Mouse (Mus musculus) ovary, postnatal 10 days (tissue): ENCODE measurements at regions not wholly inside any gene's neighbourhood (a gene's known extent, or its start where the extent isn't known, plus 50 kb on each side); places are given as distances from the start of the nearest gene placed in this dataset.

Source experiments
- DNase-seq: peaks from one replicate; pipeline ENCODE4 v3.0.0; 2022; ENCODE audit warnings: low spot score

DNA sequence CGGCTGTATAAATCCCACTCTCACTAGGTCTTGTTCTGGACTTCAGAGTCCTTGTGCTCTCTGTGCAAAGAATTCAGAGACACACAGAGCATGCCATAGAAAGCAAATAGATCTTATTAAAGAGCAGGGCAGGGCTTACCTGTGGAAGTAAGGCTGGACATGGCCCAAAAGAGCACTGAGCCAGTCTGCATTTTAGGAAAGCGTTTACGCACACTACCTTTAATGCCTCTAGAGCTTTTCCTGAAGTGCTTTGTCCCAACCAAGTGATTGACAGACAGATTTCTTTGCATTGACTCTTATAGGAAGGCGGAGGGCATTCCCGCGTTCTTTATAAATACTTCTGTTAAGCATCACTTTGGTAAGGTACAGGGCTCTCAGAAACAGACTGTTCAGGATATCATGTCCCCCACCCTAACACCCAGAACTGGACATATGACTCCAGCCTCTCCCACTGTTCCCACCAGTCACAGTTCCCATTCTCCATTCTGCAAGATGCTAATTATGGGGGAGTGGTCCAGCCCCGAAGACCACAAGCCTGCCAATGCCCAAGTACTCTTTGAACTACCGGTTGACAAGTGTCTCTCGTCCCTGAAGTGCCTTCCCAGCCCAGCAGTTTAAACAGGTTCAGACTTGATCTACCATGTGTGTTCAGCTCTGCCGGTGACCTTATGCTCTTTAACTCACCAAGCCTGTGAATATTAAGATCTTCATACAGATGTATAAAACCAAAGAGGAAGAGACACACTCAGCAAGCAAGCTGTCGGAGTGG, 369.7 kb downstream of the Etnk1 start:
- DNase-seq: no peak

GRCm38 (mm10) chr6:143547406-143547903, 380.4 kb downstream of the Etnk1 start:
- no peak for DNase-seq

DNA sequence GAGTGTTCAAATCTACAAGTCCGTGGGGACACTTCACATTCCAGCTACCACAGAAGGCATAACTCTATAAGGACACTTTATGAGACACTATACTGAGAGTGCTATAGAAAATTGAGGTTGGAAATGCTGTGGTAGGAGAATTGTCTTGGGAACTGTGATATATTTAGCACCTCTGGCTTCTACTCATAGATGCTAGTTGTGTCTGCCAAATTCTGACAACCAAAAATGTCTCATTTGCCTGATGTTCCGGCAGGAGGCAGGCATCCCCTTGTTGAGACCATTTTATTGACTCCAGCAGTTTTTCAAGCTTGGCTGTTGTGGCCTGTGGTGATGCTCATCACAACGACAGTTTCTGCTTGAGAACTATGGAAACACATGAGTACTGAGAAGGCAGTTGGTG, 387.9 kb downstream of the Etnk1 start:
- no peak for DNase-seq

DNA sequence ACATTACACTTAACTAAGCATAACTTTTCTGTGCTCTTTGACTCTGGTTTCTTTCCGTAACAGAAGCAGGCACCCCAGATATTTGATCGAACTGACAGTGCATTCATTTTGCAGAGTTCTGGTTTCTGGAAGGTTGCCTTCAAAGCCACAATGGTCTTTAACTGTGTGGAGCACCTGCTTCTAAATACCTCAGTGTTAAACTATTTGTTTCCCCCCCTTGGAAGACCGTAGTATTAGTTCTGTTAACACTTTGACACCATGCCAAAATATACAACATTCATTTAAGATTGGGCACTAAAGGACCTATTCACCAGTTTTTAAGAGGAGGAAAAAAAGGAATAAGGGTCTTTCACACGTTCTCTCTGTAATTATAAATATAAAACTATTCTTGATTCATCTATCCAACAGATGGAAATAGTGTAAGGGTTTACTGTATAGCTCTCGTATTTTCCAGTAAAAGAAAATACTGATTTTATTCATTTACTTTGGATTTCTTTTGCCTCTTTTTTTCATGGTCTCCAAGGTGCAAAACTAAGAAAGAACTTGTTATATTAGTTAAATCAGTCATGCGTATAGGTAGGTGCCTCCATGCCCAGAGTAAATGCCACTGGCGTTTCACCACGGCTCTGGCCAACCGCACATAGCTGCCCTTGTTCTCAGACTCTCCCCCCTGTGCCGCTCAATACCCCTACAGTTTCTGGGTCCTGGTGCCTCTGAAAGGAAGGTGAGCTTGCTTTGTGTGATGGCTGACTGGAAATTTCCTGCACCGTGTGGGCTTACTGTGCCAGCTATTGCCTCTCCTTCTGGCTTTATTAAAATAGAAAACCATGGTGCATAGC, 391.2 kb downstream of the Etnk1 start:
- DNase-seq: no peak

DNA sequence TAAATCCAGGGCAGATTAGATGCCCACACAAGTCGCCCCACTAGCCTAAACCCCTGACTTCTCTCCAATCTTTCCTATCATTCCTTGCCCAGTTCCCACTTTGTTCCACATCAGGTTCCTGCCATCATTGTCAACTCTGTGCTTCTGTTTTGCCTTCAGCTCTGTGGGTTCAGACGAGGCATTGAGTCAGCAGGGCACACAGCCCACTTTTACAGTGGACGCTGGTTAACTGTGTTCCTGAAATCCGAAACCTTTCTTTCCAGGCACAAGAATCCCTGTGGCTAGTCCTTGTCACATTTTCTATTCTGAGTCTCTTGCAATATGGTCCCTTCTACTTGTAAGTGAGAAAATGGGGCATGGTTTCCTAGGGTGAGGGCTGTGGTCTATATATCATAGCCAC, 392.3 kb downstream of the Etnk1 start:
- no peak for DNase-seq

DNA sequence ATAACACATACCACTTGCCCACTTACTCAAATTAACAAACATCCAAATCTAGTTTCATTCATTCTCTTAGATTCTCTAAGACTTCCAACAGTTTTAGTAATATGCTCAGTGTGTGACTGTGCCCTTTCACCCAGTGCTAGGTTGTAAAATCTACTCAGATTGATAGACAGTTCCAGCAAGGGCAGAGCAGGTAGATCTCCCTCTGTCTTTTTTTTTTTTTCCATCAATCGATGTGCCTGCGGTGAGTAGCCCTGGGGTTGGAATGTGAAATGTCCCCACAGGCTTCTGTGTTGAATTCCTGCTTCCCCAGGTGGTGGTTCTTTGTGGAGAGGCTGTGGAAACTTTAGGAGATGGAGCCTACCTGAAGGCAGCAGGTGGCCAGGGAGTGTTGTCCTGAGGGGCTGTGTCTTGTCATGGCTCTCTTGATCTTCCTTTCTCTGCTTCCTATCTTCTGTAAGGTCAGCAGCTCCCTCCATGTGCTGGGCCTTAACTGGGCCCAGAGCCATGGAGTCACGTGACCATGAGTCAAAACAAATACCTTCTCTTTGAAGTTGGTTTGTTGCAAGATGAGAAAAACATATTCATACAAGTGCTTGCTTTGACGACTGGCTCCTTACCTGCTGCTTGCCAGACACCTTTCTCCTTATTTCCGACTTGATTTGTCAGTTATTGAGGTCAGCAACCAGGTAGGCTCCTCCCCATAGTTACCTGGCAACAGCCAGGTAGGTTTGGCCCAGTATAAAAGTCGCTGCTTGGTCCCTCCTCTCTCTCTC, 394.5 kb downstream of the Etnk1 start:
- no peak for DNase-seq

GRCm38 (mm10) chr6:143571356-143572115, 404.5 kb downstream of the Etnk1 start:
- DNase-seq: no peak

GRCm38 (mm10) chr6:143579223-143579622, 412.2 kb downstream of the Etnk1 start:
- DNase-seq: no peak

GRCm38 (mm10) chr6:143589666-143590065, 422.6 kb downstream of the Etnk1 start:
- DNase-seq: no peak

DNA sequence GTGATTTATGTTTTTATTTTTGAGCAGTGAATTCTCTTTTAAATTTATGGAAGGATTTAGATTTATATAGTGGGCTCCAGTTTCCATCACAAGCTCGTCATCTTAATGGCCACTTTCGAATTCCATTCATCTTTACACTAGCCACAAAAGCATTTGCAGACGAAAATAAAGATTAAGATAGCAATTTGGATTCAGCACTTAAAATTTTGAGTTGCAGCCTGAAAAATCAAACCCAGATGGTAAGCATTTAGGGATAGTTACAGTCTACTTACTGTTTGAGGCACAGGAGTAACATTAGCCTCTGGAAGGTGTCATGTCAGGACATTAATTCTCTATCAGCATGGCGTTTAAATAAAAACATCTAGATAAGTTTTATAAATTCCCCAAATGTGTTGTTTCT, 423.2 kb downstream of the Etnk1 start:
- DNase-seq: no peak

DNA sequence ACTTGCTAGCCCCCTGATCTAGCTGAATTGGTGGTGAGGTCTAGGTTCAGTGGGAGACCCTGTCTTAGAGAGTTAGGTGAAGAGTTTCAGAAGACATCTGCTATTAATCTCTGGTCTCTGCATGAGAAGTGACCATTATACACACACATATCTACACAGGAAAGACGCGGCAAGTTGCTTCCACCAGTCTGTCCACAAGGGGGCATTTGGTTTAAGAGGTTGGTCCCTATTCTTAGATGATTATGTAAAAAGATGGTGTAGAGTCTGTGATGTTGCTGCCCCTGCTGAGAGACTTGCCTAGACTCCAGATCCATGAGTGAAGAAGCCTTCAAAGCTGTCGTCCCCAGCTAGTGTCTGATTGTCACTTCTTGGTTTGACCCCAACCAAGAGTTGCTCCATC, 425.5 kb downstream of the Etnk1 start:
- no peak for DNase-seq

- DNase-seq: no peak
These were observed 428.5 kb downstream of the Etnk1 start for GRCm38 (mm10) chr6:143595486-143595885.

GRCm38 (mm10) chr6:143597414-143597813, 430.4 kb downstream of the Etnk1 start:
- no peak for DNase-seq

DNA sequence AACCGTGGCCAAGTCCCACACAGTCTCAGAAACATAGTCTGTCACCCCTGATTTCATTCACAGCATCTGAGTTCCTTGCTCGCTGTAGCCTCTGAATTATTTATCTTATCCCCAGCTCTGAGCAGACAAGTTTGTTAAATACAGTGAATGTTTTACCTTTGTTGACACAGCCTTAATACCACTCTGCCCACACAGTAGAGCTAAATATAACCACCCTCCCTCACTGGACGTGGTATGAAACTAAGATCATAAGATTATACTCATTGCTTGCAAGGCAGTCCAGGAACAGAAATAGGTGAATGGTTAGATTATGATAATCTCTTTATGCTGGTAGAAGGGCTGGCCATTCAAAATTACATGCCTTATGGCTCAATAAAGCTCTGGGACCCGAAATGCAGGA, 431.9 kb downstream of the Etnk1 start:
- no peak for DNase-seq

DNA sequence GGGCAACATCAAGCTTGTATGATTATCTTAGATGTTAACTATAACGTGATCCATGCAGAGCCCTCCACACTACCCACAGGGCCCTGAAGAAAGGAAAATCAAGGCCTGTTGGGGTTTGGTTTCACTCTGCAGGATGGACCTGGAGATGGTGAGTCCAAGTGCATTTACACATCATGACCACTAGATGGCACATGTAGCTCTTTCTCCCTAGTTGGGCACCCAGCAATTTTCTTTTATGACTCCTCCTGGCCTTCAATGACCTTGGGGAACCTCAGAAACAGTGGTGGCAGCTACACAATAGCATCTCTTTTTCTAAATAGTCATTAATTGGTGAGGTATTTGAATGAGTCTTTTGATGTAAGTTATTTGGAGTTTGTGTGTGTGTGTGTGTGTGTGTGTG, 442.1 kb downstream of the Etnk1 start:
- DNase-seq: no peak

DNA sequence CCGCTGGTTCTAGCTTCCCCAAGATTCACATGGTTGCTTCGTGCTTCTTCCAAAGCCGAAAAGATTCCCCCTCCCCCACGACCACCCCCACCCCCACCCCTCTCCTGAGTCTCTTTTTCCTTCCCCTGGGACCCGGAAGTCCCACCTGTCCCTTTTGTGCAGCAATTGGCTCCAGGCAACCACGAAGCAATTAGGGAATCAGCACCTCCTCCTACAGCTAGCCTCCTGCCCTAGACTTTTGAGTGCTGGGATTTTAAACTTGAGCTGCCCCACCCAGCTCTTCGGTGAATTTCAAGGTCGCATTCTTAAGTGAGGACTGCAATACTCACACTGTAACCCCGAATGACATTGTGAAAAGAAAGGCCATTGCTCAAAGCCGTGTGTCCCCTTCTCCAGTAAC, 445.9 kb downstream of the Etnk1 start:
- DNase-seq: no peak

- no peak for DNase-seq
These were observed 447.5 kb downstream of the Etnk1 start for GRCm38 (mm10) chr6:143614431-143614987.

- DNase-seq: no peak
These were observed 448.3 kb downstream of the Etnk1 start for GRCm38 (mm10) chr6:143615361-143615760.

GRCm38 (mm10) chr6:143616386-143616785, 449.4 kb downstream of the Etnk1 start:
- DNase-seq: no peak

- DNase-seq: no peak
These were observed 451.5 kb downstream of the Etnk1 start for GRCm38 (mm10) chr6:143618558-143618957.

DNA sequence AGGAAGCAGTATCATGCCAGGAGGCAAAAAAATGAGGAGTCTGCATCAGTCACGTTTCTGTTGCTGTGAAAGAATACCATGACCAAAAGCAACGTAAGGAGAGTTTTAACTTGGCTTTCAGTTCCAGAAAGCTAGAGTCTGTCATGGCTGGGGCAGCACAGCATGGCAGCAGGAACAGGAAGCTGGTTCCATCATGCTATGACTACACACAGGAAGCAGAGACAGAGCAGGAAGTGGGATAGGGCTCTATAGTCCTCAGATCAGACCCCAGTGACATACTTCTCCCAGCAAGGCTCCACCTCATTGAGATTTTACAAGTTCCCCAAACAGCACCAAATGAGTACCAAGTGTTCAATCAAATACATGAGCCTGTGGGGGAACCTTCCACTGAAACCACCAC, 453.6 kb downstream of the Etnk1 start:
- DNase-seq: no peak
